Mouse (Mus musculus) forebrain, embryonic 11.5 days (tissue): Measurements from ENCODE around the gene Nav1. TPM values are rescaled to one million over a fixed set of nuclear protein-coding genes. Genes with fewer than 3 reads are reported as not detected.
"Not testable (repeated sequence)": the region's sequence is repeated elsewhere in the genome, so short reads cannot be mapped to it uniquely, and the experiment has no call there.

Experiments
- ATAC-seq: fragments of 200-750 bp; cut with Nextera tagmentation; replicated peaks from 2 replicates; pipeline ENCODE4 v1.8.0; 2017; ENCODE audit warnings: moderate TSS enrichment; ENCODE audit not compliant: low FRiP score
- DNase-seq: peaks from one replicate; pipeline ENCODE4 v3.0.0-alpha.2; 2017; ENCODE audit warnings: low spot score
- H3K27ac ChIP-seq: fragments of 300-500 bp; sonication (generic); 2 replicates; pipeline ENCODE4 v1.5.1; 2014; ENCODE audit warnings: low read depth, low read length
- H3K27me3 ChIP-seq: fragments of 300-500 bp; sonication (generic); 2 replicates; pipeline ENCODE4 v1.6.1; 2014; ENCODE audit warnings: mild to moderate bottlenecking, low read length, mixed read lengths; ENCODE audit not compliant: control insufficient read depth, insufficient read depth
- H3K36me3 ChIP-seq: fragments of 300-500 bp; sonication (generic); 2 replicates; pipeline ENCODE4 v1.6.1; 2014; ENCODE audit warnings: mild to moderate bottlenecking, low read length, moderate library complexity, mixed read lengths; ENCODE audit not compliant: control insufficient read depth, insufficient read depth
- H3K4me1 ChIP-seq: fragments of 300-500 bp; sonication (generic); replicated peaks from 2 replicates; pipeline ENCODE4 v1.6.1; 2014; ENCODE audit warnings: low read length, mixed read lengths; ENCODE audit not compliant: control insufficient read depth, insufficient read depth
- H3K4me2 ChIP-seq: fragments of 300-500 bp; sonication (generic); 2 replicates; pipeline ENCODE4 v1.6.1; 2014; ENCODE audit warnings: low read depth, mild to moderate bottlenecking, low read length, moderate library complexity, mixed read lengths; ENCODE audit not compliant: severe bottlenecking
- H3K4me3 ChIP-seq: fragments of 300-500 bp; sonication (generic); 2 replicates; pipeline ENCODE4 v1.5.1; 2014; ENCODE audit warnings: low read depth, low read length
- H3K9ac ChIP-seq: fragments of 300-500 bp; sonication (generic); 2 replicates; pipeline ENCODE4 v1.6.1; 2014; ENCODE audit warnings: low read length
- H3K9me3 ChIP-seq: fragments of 300-500 bp; sonication (generic); 2 replicates; pipeline ENCODE4 v1.6.1; 2016; ENCODE audit warnings: low read length, mixed read lengths; ENCODE audit not compliant: control insufficient read depth
- WGBS: fragments of 180-500 bp; shearing (Covaris S2); extraction: QIAGEN DNeasy Blood & Tissue Kit; methylation state at CpG from one replicate; pipeline ENCODE4 v1.1.7; 2014; 5-methylcytosine and 5-hydroxymethylcytosine counted together
- polyA plus RNA-seq: library from polyadenylated mRNA; unstranded; fragments of >200 nt; fragmentation: Nextera tagmentation; extraction: Ambion mirVana; gene quantifications from 2 replicates; pipeline ENCODE4 v1.2.1, GENCODE M21; 2014

Nav1 gene
- polyA plus RNA-seq, 1 experiment from 2014 or later = 26.9 TPM

- no peak overlapping the region for H3K9ac ChIP-seq
- no peaks in the 10 kb centered on the region for H3K27me3 ChIP-seq
- H3K36me3 ChIP-seq = no peaks in the 10 kb centered on the region
- peaks cover 22% of the 10 kb centered on the region for H3K4me1 ChIP-seq
- WGBS = 92% methylated on average over 1 of the region's 1 CpGs
- no peak overlapping the region for H3K4me3 ChIP-seq
- H3K27ac ChIP-seq = no peak overlapping the region
- no peak for ATAC-seq
- no peak overlapping the region for H3K4me2 ChIP-seq
- H3K9me3 ChIP-seq = no peaks in the 10 kb centered on the region
- DNase-seq = no peak
Measured at GRCm38 (mm10) chr1:135495048-135495447, 112.0 kb downstream of the Nav1 start.

- Histone ChIP-seq H3K4me3 (no peak overlapping the region), H3K4me1 (peaks cover 12% of the 10 kb centered on the region), H3K9ac (no peak overlapping the region), H3K9me3 (no peaks in the 10 kb centered on the region), H3K36me3 (no peaks in the 10 kb centered on the region), H3K4me2 (no peak overlapping the region), H3K27me3 (no peaks in the 10 kb centered on the region), H3K27ac (no peak overlapping the region)
- ATAC-seq (no peak), DNase-seq (no peak)
- WGBS = 79% methylated on average over 6 of the region's 6 CpGs
Measured at GRCm38 (mm10) chr1:135493862-135494261, 113.2 kb downstream of the Nav1 start.

- Histone ChIP-seq H3K9me3 (no peaks in the 10 kb centered on the region), H3K36me3 (no peaks in the 10 kb centered on the region), H3K27ac (no peak overlapping the region), H3K4me1 (0 out of 2 replicates have a peak, but pooled peaks cover 5% of the 10 kb centered on the region), H3K4me3 (no peak overlapping the region), H3K9ac (no peak overlapping the region), H3K27me3 (no peaks in the 10 kb centered on the region), H3K4me2 (no peak overlapping the region)
- WGBS = 55% methylated on average over 10 of the region's 10 CpGs
- no peak for DNase-seq
- ATAC-seq = no peak
Measured at GRCm38 (mm10) chr1:135492406-135492805, 114.7 kb downstream of the Nav1 start.

DNA sequence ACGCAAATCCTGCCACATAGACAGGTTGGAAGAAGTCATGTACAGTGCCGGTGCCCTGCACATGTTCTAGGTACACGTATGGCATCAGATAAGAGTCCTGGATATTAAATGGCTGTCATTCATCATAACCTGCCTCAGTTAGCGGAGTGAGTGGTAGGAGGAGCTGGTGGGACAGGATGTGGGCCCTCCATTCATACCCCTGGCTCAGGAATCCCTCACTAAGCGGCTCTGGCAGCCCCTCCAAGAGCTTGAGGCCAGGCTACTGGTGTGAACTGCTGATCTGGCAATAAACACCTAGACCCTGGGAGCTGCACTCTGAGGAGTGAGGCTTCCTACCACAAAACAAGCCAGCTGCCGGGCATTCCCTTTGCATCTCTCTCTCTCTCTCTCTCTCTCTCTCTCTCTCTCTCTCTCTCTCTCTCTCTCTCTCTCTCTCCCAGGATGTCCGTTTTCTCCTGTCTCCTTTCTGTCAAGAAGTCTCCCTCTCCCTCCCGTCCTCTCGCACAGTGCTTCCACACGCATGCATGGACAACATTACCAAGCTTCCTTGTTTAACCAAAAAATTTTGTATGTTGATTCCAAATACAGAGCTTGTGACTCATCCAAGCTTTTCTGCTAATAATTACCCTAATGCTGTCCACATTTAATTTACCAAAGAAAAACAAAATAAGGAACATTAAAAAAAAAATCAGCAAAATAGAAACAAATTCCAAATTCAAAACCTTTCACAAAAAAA is 116.0 kb downstream of the Nav1 start:
- H3K27ac ChIP-seq = no peak overlapping the region
- no peaks in the 10 kb centered on the region for H3K36me3 ChIP-seq
- ATAC-seq (no peak), DNase-seq (no peak)
- 0 out of 2 replicates have a peak, but pooled peaks cover 5% of the 10 kb centered on the region for H3K4me1 ChIP-seq
- no peaks in the 10 kb centered on the region for H3K27me3 ChIP-seq
- no peak overlapping the region for H3K9ac ChIP-seq
- no peaks in the 10 kb centered on the region for H3K9me3 ChIP-seq
- WGBS = 59% methylated on average over 10 of the region's 10 CpGs
- H3K4me3 ChIP-seq = no peak overlapping the region
- H3K4me2 ChIP-seq = no peak overlapping the region

GRCm38 (mm10) chr1:135488879-135489278 is 118.2 kb downstream of the Nav1 start:
- Histone ChIP-seq H3K4me3 (no peak overlapping the region), H3K27me3 (no peaks in the 10 kb centered on the region), H3K4me2 (no peak overlapping the region), H3K36me3 (no peaks in the 10 kb centered on the region), H3K9ac (no peak overlapping the region), H3K4me1 (0 out of 2 replicates have a peak, but pooled peaks cover 5% of the 10 kb centered on the region), H3K9me3 (no peaks in the 10 kb centered on the region), H3K27ac (no peak overlapping the region)
- ATAC-seq (no peak), DNase-seq (no peak)
- 35% methylated on average over 9 of the region's 9 CpGs for WGBS

GRCm38 (mm10) chr1:135485179-135485578 is 121.9 kb downstream of the Nav1 start:
- no peaks in the 10 kb centered on the region for H3K4me1 ChIP-seq
- no peaks in the 10 kb centered on the region for H3K36me3 ChIP-seq
- H3K27me3 ChIP-seq = no peaks in the 10 kb centered on the region
- H3K4me3 ChIP-seq = no peak overlapping the region
- H3K27ac ChIP-seq = no peak overlapping the region
- H3K9me3 ChIP-seq = no peaks in the 10 kb centered on the region
- WGBS = 89% methylated on average over 7 of the region's 7 CpGs
- ATAC-seq = no peak
- no peak overlapping the region for H3K4me2 ChIP-seq
- no peak overlapping the region for H3K9ac ChIP-seq
- DNase-seq = no peak

- DNase-seq, H3K36me3 ChIP-seq, H3K27me3 ChIP-seq, H3K9ac ChIP-seq, H3K9me3 ChIP-seq, H3K4me1 ChIP-seq, ATAC-seq, H3K27ac ChIP-seq, H3K4me2 ChIP-seq, H3K4me3 ChIP-seq: not testable (repeated sequence)
- WGBS = 84% methylated on average over 8 of the region's 9 CpGs
Measured at GRCm38 (mm10) chr1:135484503-135485051, 122.5 kb downstream of the Nav1 start.

DNA sequence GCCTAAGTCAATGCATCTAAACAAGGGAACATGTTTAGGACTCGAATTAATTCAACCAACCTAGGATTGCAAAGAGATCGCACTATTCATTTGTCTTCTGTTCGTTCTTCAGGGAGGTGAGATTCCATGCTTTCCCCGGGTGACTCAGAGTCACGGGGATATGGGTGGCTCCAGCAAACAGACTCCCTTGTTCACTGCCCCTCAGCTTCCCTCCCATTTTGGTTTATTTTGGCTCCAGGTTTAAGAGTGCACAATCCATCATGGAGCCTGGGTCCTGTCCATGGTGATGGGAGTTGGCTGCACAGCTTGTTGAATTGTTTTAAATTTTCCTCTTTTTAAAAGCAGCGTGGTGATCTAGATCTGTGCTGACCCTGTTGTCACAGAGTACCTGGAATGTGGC is 123.1 kb downstream of the Nav1 start:
- no peaks in the 10 kb centered on the region for H3K4me1 ChIP-seq
- no peak overlapping the region for H3K4me2 ChIP-seq
- no peaks in the 10 kb centered on the region for H3K9me3 ChIP-seq
- H3K36me3 ChIP-seq = no peaks in the 10 kb centered on the region
- H3K27ac ChIP-seq = no peak overlapping the region
- H3K4me3 ChIP-seq = no peak overlapping the region
- no peak for DNase-seq
- H3K9ac ChIP-seq = no peak overlapping the region
- WGBS = 95% methylated on average over 6 of the region's 6 CpGs
- H3K27me3 ChIP-seq = no peaks in the 10 kb centered on the region
- ATAC-seq = no peak

DNA sequence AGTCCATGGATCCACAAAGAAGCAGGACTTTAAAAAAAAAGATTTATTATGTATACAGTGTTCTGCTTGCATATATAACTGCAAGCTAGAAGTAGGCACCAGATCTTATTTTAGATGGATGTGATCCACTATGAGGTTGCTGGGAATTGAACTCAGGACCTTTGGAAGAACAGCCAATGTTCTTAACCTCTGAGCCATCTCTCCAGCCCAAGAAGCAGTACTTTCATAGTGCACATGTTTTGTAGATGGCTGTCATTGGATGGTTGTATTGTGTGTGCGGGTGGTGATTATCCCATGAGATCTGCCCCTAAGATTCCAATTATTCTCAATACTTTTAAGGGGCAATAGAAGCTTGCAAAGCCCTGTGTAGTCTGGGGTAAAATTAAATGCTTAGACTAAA is 124.4 kb downstream of the Nav1 start:
- Histone ChIP-seq H3K27ac (no peak overlapping the region), H3K4me2 (no peak overlapping the region), H3K4me1 (no peaks in the 10 kb centered on the region), H3K27me3 (no peaks in the 10 kb centered on the region), H3K36me3 (no peaks in the 10 kb centered on the region), H3K9ac (no peak overlapping the region), H3K9me3 (no peaks in the 10 kb centered on the region), H3K4me3 (no peak overlapping the region)
- DNase-seq (no peak), ATAC-seq (no peak)
- WGBS = 89% methylated on average over 1 of the region's 1 CpGs
